Mouse (Mus musculus): ENCODE results near the gene Atp2b2. TPM values are rescaled to one million over a fixed set of nuclear protein-coding genes. Genes with fewer than 3 reads are reported as not detected.

Atp2b2 gene
- total RNA-seq, 2 experiments from 2014 or later, result 3.9 to 5.8 TPM

DNA sequence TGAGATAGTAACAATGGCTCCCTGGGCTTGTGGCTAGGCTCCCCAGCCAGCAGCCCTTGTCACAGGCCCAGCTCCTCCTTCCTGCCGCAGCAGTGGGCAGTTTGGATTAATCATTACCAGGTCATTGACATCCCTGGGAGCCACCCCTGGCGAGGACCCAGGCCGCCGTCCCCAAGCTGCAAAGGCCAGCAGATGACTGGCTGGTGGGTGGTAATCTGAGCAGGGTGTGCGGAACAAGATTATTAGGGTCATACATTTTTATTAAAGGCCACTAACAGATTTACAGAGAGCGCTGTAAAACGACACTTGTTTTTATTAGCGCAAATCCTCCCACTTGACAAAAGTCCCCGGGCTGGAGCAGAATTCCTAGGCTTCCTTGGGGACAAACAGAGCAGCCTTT lies 29.6 kb downstream of the Atp2b2 start:
- peak; percentile 29 for DNase-seq

DNA sequence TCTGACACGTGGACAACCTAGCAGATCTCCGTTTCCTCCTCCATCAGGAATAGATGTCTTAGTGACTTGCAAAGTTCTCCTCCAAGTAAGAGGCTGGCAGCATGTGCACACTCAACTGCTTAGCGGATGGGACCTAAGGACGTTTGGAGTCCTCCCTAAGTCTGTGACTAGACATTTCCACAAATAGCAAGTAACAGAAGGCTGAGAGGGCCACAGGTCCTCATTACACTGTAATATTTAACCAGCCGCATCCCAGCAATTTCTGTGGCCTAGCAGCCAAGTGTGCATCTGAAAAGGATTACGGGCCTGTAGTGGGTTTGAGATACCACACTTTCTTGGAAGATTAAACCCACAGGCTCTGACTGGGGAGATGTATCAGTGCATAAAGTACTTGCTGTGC lies 30.4 kb downstream of the Atp2b2 start:
- DNase-seq, result no peak

DNA sequence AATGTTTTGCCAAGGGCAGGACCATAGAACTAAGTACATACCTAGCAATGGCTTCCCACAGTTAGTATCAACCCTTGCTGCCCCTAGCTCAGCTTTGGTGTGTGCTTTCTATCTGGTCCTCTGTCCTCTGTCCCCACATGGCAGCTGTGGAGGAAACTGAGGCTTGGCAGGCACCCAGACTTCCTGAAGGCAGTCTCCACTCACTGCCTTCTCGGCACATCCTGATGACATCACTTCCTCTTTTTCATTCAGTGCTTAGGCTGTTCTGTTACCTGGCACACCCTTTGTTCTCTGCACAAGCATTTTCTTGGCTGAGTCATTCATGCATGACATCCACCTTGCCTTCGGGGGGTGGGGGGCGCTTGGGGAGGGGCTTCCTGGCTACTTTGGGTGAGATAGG lies 38.6 kb downstream of the Atp2b2 start:
- no peak for DNase-seq

DNA sequence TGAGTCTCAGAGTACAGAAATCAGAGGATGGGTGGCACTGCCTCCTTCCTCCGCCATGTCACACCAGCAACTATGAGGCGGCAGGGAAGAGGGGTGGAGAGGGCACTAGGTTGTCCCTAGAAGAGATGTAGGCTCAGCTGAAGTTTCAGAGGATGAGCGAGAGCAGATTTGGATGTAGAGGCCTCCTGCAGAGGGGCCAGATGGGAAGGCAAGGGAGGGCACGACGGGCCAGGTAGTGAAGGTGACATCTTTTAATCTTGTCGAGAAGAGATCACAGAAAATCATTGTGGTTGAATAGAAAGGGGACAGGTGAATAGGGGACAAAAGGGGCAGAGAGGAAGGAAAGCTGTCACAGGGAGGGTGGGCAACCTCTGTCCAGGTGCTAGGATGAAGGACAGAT lies 41.5 kb downstream of the Atp2b2 start:
- DNase-seq, result no peak

DNA sequence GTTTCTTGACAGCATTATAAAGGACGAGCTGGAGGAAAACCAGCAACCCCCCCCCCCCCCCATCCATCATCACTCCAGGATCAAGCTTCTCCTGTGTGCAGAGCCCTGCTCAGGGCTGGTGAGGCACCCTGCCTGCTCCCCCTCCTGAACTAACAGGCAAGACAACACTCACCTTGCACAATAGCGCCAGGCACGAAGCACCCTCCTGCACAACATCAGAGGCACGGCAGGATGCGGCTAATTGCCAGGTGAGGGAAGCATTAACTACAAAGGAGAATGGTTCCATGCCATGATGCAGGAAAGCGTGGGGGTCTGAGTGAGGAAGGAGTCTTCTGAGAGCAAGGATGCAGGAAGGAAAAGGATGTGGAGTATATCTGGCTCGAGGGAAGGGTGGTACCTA lies 42.1 kb downstream of the Atp2b2 start:
- no peak for DNase-seq

DNA sequence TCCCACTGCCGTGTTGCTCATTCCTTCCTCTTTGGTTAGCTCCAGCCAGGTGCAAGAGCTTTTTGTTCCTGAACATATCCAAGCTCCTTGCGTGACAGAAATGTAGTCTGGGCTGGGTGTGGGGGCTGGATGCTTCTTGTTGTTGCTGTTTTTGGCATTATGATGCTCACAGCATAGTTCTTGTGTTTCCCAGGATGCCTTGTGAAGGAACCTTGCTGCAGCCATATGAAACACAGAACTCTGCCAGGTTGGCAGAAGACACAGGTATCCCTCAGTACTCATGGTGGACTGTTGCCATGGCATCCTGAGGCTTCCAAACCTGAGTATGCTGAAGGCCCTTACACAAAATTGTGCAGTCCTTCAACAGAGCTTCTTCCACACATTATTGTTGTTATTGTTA lies 44.0 kb downstream of the Atp2b2 start:
- no peak for DNase-seq

DNA sequence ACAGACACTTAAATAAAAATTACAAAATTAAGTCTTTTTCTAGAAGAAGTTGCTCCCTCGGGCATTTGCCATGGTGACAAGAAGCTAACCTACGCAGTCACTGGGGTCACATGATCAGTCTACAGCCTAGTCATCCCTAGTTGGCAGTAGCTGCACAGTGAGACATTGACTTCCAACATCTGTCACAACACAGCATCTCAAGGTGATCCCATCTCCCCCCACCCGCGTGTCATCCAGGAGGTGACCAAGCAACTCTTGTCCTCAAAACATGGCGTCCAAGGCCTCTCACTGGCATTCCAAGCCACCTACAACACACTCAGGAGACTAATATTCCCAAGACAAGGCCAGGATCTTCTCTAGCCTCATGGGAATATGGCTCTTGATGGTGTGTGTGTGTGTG lies 48.2 kb downstream of the Atp2b2 start:
- peak; percentile 12 for DNase-seq

DNA sequence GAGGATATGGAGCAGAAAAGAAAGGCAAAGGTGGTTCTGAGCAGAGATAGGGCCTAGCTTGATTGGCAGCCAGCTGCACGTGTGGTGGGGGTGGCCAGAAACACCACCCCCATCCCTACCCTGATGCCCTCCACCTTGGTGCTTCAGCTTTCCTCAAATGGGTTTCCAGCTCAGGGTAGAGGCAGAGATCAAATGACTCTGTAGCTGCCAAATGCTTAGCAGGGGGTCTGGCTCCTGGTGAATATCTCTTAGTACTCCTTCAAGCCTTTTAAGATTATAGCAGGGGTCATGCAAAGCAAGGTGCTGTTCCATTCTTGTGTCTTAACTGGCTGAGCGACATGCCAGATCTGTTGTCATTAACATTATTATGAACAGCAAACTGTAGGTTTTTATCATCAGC lies 50.3 kb downstream of the Atp2b2 start:
- DNase-seq, result no peak

DNA sequence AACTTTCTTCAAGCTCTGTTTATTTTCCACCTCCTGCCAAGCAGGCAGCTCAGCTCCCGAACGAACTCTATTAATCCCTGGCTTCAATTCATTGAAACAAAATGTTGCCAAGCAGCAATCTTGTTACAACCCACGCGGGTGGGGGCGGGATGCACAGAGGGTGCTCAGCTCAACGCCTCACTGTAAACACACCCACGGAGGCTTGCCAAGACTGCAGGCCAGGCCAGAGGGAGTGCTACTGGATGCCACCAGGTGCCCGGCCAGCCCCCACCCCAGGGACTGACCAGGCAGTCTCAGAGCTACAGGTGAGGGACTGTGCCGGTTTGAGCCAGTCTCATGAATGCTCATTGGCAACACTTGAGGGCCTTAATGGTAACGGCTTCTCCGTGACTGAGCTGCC lies 50.9 kb downstream of the Atp2b2 start:
- DNase-seq, result peak; percentile 23

DNA sequence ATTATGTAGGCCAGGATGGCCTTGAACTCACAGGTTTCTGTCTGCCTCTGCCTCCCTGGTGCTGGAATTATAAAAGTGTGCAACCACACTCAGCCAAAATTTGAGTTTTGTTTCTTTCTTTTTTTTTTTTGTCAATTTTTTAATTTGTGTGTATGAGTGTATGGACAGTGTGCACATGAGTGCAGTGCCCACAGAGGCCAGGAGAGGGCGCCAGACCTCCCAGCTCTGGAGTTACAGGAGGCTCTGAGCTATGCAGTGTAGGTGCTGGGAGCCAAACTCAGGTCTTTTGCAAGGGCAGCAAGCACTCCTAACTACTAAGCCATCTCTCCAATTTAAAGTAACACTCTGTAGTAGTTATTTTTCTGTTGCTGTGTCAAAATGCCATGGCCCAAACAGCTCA lies 52.4 kb downstream of the Atp2b2 start:
- no peak for DNase-seq

DNA sequence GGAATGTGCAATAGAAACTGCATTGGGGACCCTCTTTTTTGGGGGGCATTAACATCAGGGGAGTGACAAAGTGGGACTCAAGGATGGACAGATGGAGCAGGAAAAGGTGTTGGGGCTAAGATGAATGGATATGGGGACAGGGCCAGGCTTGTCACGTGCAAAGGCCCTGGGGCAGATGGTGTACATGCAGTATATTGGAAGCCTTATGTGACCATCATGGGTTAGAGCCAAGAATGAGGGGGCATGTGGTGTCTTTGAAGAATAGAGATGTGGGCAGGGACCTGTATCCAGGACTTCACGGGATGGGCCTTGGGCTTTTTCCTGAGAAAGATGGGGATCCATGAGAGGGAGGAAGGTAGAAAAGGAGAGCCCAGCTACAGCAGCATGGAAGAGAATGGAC lies 53.9 kb downstream of the Atp2b2 start:
- DNase-seq, result no peak

DNA sequence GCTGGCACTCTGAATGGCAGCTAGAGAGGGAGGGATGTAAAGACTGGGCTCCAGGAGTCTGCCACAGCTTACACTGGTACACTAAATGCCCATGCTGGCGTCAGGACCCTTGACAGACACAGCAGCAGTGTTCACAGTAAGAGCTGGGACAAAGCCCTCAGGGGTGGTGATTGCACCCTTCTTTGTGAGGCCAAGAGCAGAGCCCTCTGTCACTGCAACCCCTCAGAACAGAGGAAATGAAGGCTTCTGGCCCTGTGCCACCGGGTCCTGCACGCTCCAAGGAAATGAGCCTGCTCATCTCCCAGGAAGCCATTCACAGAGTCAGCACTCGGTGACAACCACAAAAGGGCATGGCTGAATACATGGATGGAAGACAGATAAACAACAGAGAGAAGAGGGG lies 55.7 kb downstream of the Atp2b2 start:
- no peak for DNase-seq

DNA sequence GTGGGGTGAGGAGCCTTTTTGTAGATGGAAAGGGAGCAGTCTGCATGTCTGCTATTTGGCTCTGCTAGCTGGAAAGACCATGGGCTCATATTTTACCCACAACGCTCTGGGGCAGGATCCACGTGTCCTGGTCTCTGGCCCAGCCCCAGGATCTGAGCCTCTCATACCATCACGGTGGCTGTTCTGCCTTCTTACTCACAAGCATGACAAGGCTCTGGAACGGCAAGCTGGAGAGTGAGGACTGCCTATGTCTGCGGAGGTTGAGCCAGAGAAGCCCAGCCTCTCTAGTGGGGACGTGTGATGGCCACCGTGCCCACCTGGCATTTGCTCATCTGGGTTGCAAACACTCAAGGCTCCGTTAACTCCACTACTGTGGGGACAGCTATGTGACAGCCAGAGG lies 63.7 kb downstream of the Atp2b2 start:
- DNase-seq, result no peak

DNA sequence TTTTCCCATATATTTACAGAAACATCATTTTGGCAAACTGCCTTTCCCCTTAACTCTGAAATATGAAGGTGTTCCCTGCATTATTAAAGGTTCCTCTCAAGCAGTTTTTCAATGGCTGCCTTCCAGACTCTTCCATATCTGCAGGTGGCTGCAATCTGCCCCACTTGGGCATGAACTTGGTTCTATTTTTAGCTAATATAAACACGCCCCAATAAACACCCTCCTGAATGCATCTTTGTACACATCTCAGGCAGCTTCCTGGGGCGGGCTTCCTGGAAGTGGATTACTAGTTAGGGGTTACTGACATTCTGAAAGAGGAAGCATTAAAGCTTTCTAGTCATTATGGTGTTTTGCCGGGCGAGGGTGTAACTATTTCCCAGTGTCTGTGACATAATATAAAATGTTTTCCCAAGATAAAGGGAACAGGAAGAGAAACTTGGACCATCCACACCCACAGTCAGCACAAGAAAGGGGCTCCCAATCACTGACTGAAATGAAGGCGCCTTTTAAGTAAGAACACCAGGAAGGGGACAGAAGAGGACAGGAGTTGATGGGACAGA lies 64.2 kb downstream of the Atp2b2 start:
- no peak for DNase-seq

DNA sequence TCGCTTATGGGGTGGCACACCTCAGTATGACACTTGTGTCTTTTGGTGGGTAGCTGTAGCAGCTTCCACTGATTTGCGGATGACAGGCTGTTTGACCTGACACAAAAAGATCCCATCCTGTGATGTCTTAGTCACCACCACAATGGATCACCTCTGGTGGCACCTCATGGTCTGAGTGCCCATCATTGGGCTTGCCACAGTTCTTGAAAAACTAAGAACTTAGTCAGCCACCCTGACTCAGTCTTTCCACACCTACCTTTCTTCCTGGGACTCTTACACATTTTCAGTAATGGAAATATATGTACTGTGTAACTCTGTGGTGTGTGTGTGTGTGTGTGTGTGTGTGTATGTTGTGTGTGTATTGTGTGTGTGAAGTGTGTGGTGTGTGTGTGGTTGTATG lies 71.5 kb downstream of the Atp2b2 start:
- DNase-seq, result no peak

DNA sequence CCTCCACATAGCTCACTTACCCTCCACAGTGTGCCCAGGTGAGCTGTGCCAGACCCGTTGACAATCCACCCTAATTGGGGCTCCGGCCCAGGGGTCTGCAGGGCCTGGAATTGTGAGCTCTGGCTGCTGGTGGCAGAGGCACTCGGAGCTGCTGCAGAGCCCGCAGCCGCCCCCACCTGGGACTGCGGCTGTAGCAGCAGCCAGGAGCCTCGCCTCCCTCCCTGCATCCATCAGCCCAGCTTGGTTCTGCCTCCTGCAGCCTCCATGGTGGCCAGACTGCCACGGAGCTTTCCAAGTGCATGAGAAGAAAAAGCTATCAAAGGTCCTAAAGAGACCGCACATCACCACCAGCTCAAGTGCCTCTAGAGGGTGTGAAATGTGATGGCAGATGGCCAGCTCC lies 71.9 kb downstream of the Atp2b2 start:
- DNase-seq, result no peak

DNA sequence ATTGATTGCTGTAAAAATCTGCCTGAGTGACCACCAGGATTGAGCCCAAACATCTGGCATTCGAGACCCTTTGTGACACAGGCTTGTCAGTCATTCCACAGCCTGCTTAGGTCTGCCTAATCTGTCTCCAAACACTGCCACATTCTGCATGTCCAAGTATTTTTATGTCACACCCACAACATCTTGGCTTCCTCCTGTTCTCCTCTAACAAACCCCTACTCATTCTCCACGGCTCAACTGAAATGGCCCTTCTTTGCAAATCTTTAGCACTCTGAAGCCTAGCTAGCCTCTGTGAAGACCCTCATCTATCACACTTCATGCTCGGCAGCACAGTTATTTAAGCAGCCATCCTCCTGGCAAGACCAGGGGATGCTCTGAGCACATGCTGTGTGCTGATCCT lies 72.7 kb downstream of the Atp2b2 start:
- DNase-seq, result no peak

DNA sequence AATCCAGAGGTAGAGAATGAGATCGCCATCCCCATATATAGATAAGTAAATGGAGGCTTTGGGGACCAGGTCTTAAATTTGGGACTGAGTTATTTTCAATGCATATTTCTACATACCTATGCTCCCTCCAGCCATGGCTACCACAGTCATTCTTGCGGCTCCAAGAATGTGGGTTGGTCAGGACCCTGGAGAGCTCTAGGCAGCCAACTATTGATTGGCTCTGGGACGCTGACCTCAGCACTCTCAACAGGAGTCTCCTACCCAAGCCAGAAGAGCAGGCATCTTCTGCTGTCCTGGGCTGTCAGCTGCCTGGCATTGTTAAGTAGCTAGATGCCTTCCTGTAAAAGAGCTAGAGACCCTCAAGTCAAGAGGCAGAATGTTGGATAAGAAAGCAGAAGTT lies 79.6 kb downstream of the Atp2b2 start:
- DNase-seq, result peak; percentile 69

DNA sequence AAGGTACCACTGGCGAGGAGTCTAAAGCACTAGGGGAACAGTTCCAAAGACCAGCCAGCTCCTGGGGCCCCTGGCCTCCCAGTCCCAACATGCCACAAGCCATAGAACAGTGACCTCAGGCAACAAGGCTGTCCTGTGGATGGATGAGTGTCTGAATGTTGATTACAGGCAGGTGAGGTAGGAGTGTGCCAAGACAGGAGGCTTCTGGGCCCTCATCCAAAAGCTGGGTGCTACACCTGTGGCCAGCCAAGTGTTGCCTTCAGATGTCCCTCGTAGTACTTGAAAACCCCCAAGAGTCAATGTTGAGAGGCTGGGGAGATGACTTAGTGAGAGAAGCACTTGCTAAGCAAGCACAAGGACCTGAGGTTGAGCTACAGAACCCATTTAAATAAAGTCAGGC lies 80.8 kb downstream of the Atp2b2 start:
- no peak for DNase-seq

DNA sequence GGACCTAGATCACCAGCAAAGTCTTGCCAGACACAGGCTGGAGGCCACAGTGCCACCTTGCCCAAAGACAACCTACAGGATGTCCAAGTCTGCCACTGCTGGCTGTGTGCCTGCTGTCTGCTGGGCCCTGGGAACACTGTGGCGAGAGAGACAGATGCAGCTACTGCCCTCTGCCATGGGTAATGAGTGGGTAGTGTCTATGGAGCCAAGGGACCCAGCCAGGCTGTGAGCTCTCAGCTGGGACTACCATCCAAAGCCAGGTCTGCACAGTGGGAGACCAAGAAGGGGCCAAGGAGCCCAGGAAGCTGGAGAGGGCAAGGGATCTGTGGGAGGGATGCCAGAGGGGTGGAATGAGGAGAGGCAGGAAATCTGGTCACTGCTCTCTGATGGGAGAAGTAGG lies 83.1 kb downstream of the Atp2b2 start:
- DNase-seq, result no peak

DNA sequence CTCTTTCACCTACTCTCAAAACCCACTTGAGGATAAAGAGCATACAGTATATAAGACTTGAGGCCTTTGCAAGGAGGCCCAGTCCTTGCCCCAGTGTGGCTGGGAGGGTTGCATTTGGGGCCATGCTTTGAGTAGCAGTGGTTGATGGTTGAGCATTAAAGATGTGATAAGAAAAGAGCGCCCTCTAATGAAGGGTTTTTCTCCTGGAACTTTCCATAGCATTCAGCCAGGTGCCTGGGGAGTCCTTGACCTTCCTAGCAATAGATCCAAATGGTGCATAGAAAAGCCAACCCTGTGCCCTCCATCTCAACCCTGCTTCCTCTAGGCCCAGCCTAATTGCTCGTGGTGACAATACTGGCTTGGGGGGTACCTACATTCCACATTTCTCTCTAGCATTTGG lies 83.7 kb downstream of the Atp2b2 start:
- DNase-seq, result no peak

DNA sequence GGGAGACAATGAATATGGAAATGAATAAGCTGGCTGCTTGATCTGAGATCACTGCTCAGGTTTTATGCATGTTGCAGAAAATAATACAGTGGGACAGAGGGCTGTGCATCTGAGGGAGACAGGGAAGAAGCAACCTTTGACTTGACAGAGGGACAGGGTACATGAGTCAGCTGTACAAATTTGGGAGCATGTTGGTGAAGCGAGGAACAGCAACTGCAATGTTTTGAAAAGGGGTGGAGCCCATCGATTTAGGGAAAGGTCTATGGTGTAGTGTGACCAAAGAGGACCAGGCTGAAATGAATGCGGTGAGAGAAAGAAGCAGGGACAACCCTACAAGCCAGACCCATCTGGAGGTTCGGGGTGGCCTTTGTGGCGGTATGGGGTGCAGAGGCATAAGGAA lies 84.4 kb downstream of the Atp2b2 start:
- DNase-seq, result no peak

DNA sequence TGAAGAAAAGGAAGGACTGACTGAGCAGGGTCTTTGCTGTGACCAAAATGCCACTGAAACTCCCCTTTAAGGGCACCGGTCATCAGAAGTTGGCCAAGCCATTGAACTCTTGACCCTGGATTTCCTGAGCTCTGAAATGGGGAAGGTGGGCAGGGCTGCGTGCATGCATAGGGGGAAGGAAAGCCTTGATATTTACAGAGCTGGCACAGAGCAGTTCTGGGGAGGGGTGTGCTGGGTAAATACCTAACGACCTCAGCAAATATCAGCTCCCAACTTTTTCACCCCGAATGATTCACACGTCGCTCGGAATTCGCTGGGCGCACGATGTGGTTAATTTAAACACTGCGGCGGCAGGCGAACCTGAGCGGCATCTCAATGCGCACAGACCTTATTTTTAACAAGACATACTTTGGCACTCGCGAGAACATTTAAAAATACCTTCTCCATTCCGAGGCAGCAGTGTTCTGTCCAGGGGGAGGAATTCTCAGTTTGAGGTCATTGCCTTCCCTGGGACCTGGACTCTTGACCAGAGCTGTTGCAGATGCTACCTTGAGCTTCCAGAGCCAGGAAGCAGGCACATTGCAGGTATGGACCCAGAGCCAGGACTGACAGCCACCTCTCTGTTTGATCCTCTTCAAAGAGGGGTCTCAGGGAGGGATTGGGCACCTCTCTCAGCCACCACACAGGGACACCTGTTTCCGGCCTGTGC lies 85.0 kb downstream of the Atp2b2 start:
- no peak for DNase-seq

DNA sequence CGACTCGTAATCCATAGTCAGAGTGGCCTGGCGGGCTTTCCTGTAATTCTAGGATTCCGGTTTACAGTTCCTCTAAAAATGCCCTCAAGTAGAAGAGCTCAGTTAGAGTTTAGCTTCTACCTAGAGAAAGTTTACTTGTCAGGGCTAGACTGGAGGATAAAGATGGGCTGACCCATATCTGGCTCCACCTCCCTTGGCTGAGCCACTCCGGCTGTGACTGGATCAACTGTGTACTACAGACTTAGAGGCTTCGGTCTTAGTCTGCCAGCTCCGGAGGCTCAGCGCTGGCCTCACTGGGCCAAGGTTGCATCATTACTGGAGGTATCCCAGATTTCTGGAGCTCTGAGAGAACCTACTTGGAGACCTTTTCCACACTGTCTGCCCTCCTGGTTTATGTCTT lies 94.9 kb downstream of the Atp2b2 start:
- DNase-seq, result peak; percentile 50

DNA sequence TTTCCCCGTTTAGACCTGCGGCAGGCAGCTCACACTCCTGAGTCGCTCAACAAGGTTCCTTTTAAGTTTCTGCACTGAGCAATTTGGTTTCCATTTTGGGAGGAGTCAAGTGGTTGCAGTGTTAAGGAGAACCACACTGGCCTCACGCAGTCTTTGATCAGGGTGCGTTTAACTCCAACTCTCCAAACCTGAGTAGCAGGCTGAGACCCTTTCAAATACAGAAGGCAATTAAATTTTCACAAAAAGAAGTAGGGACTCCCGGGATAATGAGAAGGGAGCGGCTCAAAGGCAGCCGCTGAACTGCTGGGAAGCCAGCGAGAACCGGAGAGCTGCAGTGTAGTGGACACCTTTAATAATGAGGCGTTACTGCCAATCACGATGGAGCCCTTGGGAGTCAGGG lies 100.1 kb downstream of the Atp2b2 start:
- no peak for DNase-seq

All from adrenal gland, postnatal 10 days (tissue).